Mouse (Mus musculus): ENCODE measurements around the gene Cyb5rl. TPM values are rescaled to one million over a fixed set of nuclear protein-coding genes. Genes with fewer than 3 reads are reported as not detected.

Cyb5rl gene
- total and polyA plus RNA-seq, 3 experiments, result 12.6 to 25.9 (median 21.9) TPM

GRCm38 (mm10) chr4:107021464-107021863, 45.3 kb upstream of the Cyb5rl start:
- H3K4me3 ChIP-seq, result no peak overlapping the region
- H3K79me2 ChIP-seq (replicated peaks; ENCODE audit: control insufficient read depth, insufficient read depth, low read length), result no peaks in the 10 kb centered on the region
- H3K27ac ChIP-seq, result no peak overlapping the region
- DNase-seq, result no peak
- no peak for TF ChIP-seq CTCF (IDR thresholded peaks at IDR 0.05)
- TF ChIP-seq EP300 (IDR thresholded peaks at IDR 0.05; ENCODE audit: insufficient read depth, low read depth, low read length), result no peak
- no peak for TF ChIP-seq POLR2A (IDR thresholded peaks at IDR 0.05; ENCODE audit: insufficient read depth, low read depth, low read length)
- H3K36me3 ChIP-seq (ENCODE audit: control insufficient read depth, insufficient read depth, low read length), result no peaks in the 10 kb centered on the region
- H3K27me3 ChIP-seq (ENCODE audit: control insufficient read depth, insufficient read depth, low read length), result no peaks in the 10 kb centered on the region
- peaks cover 10% of the 10 kb centered on the region for H3K4me1 ChIP-seq (ENCODE audit: control insufficient read depth, insufficient read depth, low read length)
- intact Hi-C loops (cut with DNase I), result no loop called here
- WGBS, result 54% methylated on average over 3 of the region's 3 CpGs
- H3K9ac ChIP-seq (ENCODE audit: low read depth, low read length), result no peak overlapping the region

DNA sequence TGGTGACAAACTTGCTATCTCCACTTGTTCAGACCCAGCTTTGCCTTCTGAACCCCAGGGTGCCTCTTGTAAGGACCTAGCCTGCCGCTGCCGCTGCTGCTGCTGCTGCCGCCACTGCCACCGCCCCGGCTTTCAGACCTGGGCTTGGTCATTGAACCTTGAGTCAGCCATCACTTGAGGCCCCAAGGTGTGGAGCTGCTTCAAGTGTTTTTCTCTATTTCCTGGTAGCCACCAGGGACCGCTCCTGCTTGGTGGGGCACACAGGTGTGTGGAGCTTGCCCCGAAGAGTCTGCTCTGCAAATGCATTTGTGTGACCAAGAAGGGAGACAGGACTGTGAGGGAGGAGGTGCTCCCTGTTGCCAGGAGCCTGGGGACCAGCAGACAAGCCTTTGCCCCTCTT, 41.9 kb upstream of the Cyb5rl start:
- Histone ChIP-seq H3K9ac (ENCODE audit: low read depth, low read length) (no peak overlapping the region), H3K27me3 (ENCODE audit: control insufficient read depth, insufficient read depth, low read length) (no peaks in the 10 kb centered on the region), H3K36me3 (ENCODE audit: control insufficient read depth, insufficient read depth, low read length) (no peaks in the 10 kb centered on the region), H3K79me2 (replicated peaks; ENCODE audit: control insufficient read depth, insufficient read depth, low read length) (no peaks in the 10 kb centered on the region), H3K27ac (no peak overlapping the region), H3K4me1 (ENCODE audit: control insufficient read depth, insufficient read depth, low read length) (peaks cover 3% of the 10 kb centered on the region), H3K4me3 (no peak overlapping the region)
- DNase-seq, result no peak
- 94% methylated on average over 7 of the region's 7 CpGs for WGBS
- TF ChIP-seq POLR2A (IDR thresholded peaks at IDR 0.05; ENCODE audit: insufficient read depth, low read depth, low read length) (no peak), EP300 (IDR thresholded peaks at IDR 0.05; ENCODE audit: insufficient read depth, low read depth, low read length) (no peak), CTCF (IDR thresholded peaks at IDR 0.05) (no peak)
- intact Hi-C loops (cut with DNase I), result no loop called here

- Histone ChIP-seq H3K27ac (no peak overlapping the region), H3K36me3 (ENCODE audit: control insufficient read depth, insufficient read depth, low read length) (no peaks in the 10 kb centered on the region), H3K27me3 (ENCODE audit: control insufficient read depth, insufficient read depth, low read length) (no peaks in the 10 kb centered on the region), H3K9ac (ENCODE audit: low read depth, low read length) (no peak overlapping the region), H3K4me1 (ENCODE audit: control insufficient read depth, insufficient read depth, low read length) (peaks cover 3% of the 10 kb centered on the region), H3K79me2 (replicated peaks; ENCODE audit: control insufficient read depth, insufficient read depth, low read length) (no peaks in the 10 kb centered on the region), H3K4me3 (no peak overlapping the region)
- no peak for DNase-seq
- 93% methylated on average over 5 of the region's 5 CpGs for WGBS
- TF ChIP-seq EP300 (IDR thresholded peaks at IDR 0.05; ENCODE audit: insufficient read depth, low read depth, low read length), result no peak
- intact Hi-C loops (cut with DNase I), result no loop called here
These were observed 41.4 kb upstream of the Cyb5rl start for GRCm38 (mm10) chr4:107025369-107025768.

GRCm38 (mm10) chr4:107026451-107026850, 40.3 kb upstream of the Cyb5rl start:
- Histone ChIP-seq H3K27ac (no peak overlapping the region; the same call in 1 of the 2 replicates), H3K27me3 (ENCODE audit: control insufficient read depth, insufficient read depth, low read length) (no peaks in the 10 kb centered on the region), H3K79me2 (replicated peaks; ENCODE audit: control insufficient read depth, insufficient read depth, low read length) (no peaks in the 10 kb centered on the region), H3K4me1 (ENCODE audit: control insufficient read depth, insufficient read depth, low read length) (peaks cover 3% of the 10 kb centered on the region), H3K9ac (ENCODE audit: low read depth, low read length) (no peak overlapping the region), H3K36me3 (ENCODE audit: control insufficient read depth, insufficient read depth, low read length) (no peaks in the 10 kb centered on the region), H3K4me3 (no peak overlapping the region)
- peak in 1 of 2 experiments; percentile 31 for DNase-seq
- intact Hi-C loops (cut with DNase I), result no loop called here
- 16% methylated on average over 8 of the region's 8 CpGs for WGBS
- TF ChIP-seq CTCF (IDR thresholded peaks at IDR 0.05), result no peak
- TF ChIP-seq POLR2A (IDR thresholded peaks at IDR 0.05; ENCODE audit: insufficient read depth, low read depth, low read length), result no peak
- TF ChIP-seq EP300 (IDR thresholded peaks at IDR 0.05; ENCODE audit: insufficient read depth, low read depth, low read length), result 0 out of 2 replicates have a peak, but pooled peaks have one; percentile 12

DNA sequence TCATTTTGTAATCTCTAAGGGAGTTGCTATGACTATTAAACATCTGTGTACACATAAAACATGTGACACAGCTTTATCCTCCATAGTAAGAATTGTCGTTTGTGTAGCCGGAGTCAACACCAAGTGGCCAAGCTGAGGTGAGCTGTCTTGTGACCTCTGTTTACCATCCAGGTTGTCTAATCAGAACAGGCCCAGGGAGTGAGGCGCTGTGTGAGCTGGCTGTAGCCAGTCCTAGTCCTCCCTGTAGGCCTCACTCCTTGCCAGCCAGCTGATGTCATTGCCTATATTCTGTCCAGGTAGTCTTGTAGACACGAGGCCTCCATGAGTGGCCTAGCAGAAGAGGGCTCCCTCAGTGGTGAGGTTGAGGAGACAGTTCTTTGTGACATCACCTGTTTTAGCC, 31.1 kb upstream of the Cyb5rl start:
- no peak overlapping the region for H3K4me3 ChIP-seq
- intact Hi-C loops (cut with DNase I), result no loop called here
- H3K27me3 ChIP-seq (ENCODE audit: control insufficient read depth, insufficient read depth, low read length), result no peaks in the 10 kb centered on the region
- TF ChIP-seq EP300 (IDR thresholded peaks at IDR 0.05; ENCODE audit: insufficient read depth, low read depth, low read length) (no peak), CTCF (IDR thresholded peaks at IDR 0.05) (no peak), POLR2A (IDR thresholded peaks at IDR 0.05; ENCODE audit: insufficient read depth, low read depth, low read length) (no peak)
- no peaks in the 10 kb centered on the region for H3K79me2 ChIP-seq (replicated peaks; ENCODE audit: control insufficient read depth, insufficient read depth, low read length)
- H3K27ac ChIP-seq, result no peak overlapping the region
- H3K36me3 ChIP-seq (ENCODE audit: control insufficient read depth, insufficient read depth, low read length), result no peaks in the 10 kb centered on the region
- no peak for DNase-seq
- no peaks in the 10 kb centered on the region for H3K4me1 ChIP-seq (ENCODE audit: control insufficient read depth, insufficient read depth, low read length)
- 57% methylated on average over 4 of the region's 4 CpGs for WGBS
- no peak overlapping the region for H3K9ac ChIP-seq (ENCODE audit: low read depth, low read length)

DNA sequence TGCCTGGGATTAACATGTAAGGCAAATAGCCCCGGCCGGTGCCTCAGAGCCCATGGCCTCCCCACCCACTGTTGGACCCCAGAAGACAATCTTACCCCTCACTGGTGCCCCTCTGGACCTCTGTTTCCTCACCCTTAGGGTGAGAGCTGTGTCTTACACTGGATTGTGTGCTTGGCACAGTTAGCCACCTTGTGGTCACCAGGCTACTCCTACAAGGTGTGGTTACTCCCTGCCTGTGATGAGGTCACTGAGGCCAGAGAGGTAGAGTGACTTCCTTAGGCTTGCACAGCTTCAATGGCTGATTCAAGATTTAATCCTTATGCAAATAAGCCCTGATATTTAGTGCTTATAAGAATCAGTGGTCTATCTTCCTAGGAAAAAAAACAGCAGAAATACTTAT, 29.8 kb upstream of the Cyb5rl start:
- no peak for DNase-seq
- 90% methylated on average over 2 of the region's 2 CpGs for WGBS
- Histone ChIP-seq H3K27me3 (ENCODE audit: control insufficient read depth, insufficient read depth, low read length) (no peaks in the 10 kb centered on the region), H3K9ac (ENCODE audit: low read depth, low read length) (no peak overlapping the region), H3K4me3 (no peak overlapping the region), H3K4me1 (ENCODE audit: control insufficient read depth, insufficient read depth, low read length) (no peaks in the 10 kb centered on the region), H3K27ac (no peak overlapping the region), H3K36me3 (ENCODE audit: control insufficient read depth, insufficient read depth, low read length) (no peaks in the 10 kb centered on the region), H3K79me2 (replicated peaks; ENCODE audit: control insufficient read depth, insufficient read depth, low read length) (no peaks in the 10 kb centered on the region)
- intact Hi-C loops (cut with DNase I), result no loop called here
- TF ChIP-seq POLR2A (IDR thresholded peaks at IDR 0.05; ENCODE audit: insufficient read depth, low read depth, low read length) (no peak), EP300 (IDR thresholded peaks at IDR 0.05; ENCODE audit: insufficient read depth, low read depth, low read length) (no peak), CTCF (IDR thresholded peaks at IDR 0.05) (no peak)
